Mouse (Mus musculus): ENCODE results near the gene Klhl41. TPM values are rescaled to one million over a fixed set of nuclear protein-coding genes. Genes with fewer than 3 reads are reported as not detected.
"Not testable (repeated sequence)": the region's sequence is repeated elsewhere in the genome, so short reads cannot be mapped to it uniquely, and the experiment has no call there.

Klhl41 gene
- 0.36 and 0.48 TPM in 2 replicates for polyA plus RNA-seq (2015; fragmentation: Nextera tagmentation; extraction: Ambion mirVana)

DNA sequence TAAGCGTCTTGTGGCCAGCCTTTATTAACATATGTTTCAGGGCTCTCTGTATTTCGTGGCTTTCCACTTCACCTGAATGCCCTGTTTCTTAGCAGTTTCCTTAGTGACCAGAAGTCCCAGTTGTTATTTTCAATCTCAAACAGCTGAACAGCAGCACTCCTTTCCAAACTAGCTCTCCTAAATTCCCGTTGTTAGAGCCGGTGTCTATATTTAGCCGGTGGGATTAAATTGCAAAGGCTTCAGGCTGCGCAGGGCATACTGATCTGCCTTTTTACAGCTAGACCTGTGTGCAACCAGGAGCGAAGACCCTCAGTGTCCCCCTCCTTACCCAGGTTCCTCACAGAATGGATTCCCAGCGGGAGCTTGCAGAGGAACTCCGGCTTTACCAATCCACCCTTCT, at the start of gene Klhl41:
Gene Klhl41, plus strand, starts transcription at position 268 of the 400 bp plus-strand sequence.
- no peaks in the 10 kb centered on the region for H3K27me3 ChIP-seq
- no peak for ATAC-seq (ENCODE audit: low FRiP score)
- H3K9ac ChIP-seq, result no peak within 1 kb of the TSS
- H3K36me3 ChIP-seq, result peaks cover 17% of the 10 kb centered on the region
- H3K4me3 ChIP-seq, result no peak within 1 kb of the TSS
- WGBS, result 92% methylated on average over 9 of the region's 9 CpGs
- H3K4me1 ChIP-seq (replicated peaks), result no peaks in the 10 kb centered on the region
- H3K4me2 ChIP-seq, result no peak within 1 kb of the TSS
- no peaks in the 10 kb centered on the region for H3K9me3 ChIP-seq
- no peak within 1 kb of the TSS for H3K27ac ChIP-seq

DNA sequence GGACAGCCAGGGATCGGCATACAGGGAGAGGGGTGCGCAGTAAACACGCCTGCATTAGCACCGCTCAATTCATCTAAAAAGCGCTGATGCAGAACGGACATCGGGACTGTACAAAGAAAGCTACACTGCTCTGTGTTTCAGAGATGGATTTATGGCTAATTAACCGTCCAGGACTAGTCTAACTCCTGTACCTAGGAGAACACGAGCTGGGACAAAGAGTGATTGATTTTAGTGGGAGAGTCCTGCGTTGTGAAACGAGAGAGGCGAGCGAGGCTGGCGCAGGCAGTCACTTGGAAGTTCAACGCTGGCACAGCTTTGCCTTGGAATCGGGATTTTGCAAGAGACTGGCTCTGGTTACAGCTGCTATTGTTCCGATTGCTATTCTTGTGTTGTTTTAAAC, 40.7 kb upstream of the Klhl41 start:
- H3K36me3 ChIP-seq, result no peaks in the 10 kb centered on the region
- H3K27me3 ChIP-seq, result no peaks in the 10 kb centered on the region
- H3K4me3 ChIP-seq, result no peak overlapping the region
- no peak for ATAC-seq (ENCODE audit: low FRiP score)
- 68% methylated on average over 17 of the region's 17 CpGs for WGBS
- H3K4me1 ChIP-seq (replicated peaks), result peaks cover 5% of the 10 kb centered on the region; the same call in 1 of the 2 replicates
- H3K9ac ChIP-seq, result no peak overlapping the region
- H3K27ac ChIP-seq, result no peak overlapping the region
- 0 out of 2 replicates have a peak overlapping the region, but pooled peaks have one; percentile 17 for H3K4me2 ChIP-seq
- H3K9me3 ChIP-seq, result no peaks in the 10 kb centered on the region

DNA sequence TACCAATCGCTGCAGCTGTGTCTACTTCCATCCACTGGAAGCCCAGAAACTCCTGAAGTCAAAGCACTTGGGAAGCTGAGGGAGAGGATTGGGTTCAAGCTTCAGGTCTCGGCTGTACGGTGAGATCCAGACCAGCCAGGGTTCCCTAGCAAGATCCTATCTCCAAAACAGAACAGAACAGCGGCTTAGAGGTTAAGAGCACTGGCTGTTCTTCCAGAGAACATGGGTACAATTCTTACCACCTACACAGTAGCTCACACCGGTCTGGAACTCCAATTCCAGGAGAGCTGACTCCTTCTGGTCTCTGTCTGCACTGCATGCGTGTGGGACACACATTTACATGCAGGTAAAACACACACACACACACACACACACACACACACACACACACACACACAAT, 40.0 kb upstream of the Klhl41 start:
- Histone ChIP-seq H3K27ac (no peak overlapping the region), H3K9ac (no peak overlapping the region), H3K4me3 (no peak overlapping the region), H3K9me3 (no peaks in the 10 kb centered on the region), H3K27me3 (no peaks in the 10 kb centered on the region), H3K36me3 (no peaks in the 10 kb centered on the region), H3K4me1 (replicated peaks) (peaks cover 5% of the 10 kb centered on the region; the same call in 1 of the 2 replicates), H3K4me2 (no peak overlapping the region)
- WGBS, result 91% methylated on average over 6 of the region's 6 CpGs
- ATAC-seq (ENCODE audit: low FRiP score), result no peak

GRCm38 (mm10) chr2:69630792-69631191, 39.1 kb upstream of the Klhl41 start:
- 92% methylated on average over 5 of the region's 5 CpGs for WGBS

GRCm38 (mm10) chr2:69631449-69631848, 38.5 kb upstream of the Klhl41 start:
- Histone ChIP-seq H3K4me3 (no peak overlapping the region), H3K27ac (no peak overlapping the region), H3K9me3 (no peaks in the 10 kb centered on the region), H3K4me1 (replicated peaks) (peaks cover 5% of the 10 kb centered on the region; the same call in 1 of the 2 replicates), H3K4me2 (no peak overlapping the region), H3K9ac (no peak overlapping the region), H3K36me3 (no peaks in the 10 kb centered on the region), H3K27me3 (no peaks in the 10 kb centered on the region)
- WGBS, result 84% methylated on average over 2 of the region's 2 CpGs
- no peak for ATAC-seq (ENCODE audit: low FRiP score)

More at GRCm38 (mm10) chr2:69630792-69631191, 39.1 kb upstream of the Klhl41 start:
- Histone ChIP-seq H3K36me3 (no peaks in the 10 kb centered on the region), H3K9ac (no peak overlapping the region), H3K27me3 (no peaks in the 10 kb centered on the region), H3K9me3 (no peaks in the 10 kb centered on the region), H3K4me2 (no peak overlapping the region), H3K4me3 (no peak overlapping the region), H3K27ac (no peak overlapping the region), H3K4me1 (replicated peaks) (peaks cover 5% of the 10 kb centered on the region; the same call in 1 of the 2 replicates)
- no peak for ATAC-seq (ENCODE audit: low FRiP score)

DNA sequence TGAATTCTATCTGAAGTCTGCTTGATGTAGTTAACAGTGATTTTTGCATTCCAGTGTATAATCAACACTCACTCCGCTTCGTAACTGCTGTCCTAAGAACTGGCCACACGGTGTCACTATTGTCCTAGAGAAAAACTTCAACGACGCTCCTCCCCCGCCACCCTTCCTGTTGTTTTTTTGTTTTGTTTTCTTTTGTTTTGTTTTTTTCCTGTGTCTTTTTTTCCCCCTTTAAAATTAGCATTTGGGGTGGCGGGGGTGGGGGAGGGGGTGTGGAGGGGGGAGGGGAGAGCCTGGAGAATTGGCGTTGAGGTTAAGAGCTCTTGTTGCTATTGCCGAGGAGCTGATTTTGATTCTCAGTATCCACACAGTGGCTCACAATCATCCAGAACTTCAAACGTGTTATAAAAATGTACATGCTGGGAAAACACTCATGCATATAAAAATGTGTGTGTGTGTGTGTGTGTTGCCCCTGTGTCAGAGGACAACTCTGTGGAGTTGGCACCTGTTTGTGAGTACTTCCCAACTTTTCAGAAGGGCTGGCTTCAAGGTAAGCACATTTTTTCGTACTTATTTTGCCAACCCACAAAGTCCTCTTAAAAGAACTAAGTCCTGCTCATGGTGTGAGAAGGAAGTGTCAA, 34.7 kb upstream of the Klhl41 start:
- Histone ChIP-seq H3K27ac (no peak overlapping the region), H3K36me3 (no peaks in the 10 kb centered on the region), H3K4me2 (peak overlapping the region; percentile 44), H3K27me3 (no peaks in the 10 kb centered on the region), H3K9me3 (no peaks in the 10 kb centered on the region), H3K4me1 (replicated peaks) (0 out of 2 replicates have a peak, but pooled peaks cover 2% of the 10 kb centered on the region), H3K4me3 (peak overlapping the region; percentile 27), H3K9ac (no peak overlapping the region)
- ATAC-seq (ENCODE audit: low FRiP score), result no peak
- 8% methylated on average over 11 of the region's 11 CpGs for WGBS

GRCm38 (mm10) chr2:69635807-69636206, 34.1 kb upstream of the Klhl41 start:
- no peak overlapping the region for H3K9ac ChIP-seq
- WGBS, result 69% methylated on average over 6 of the region's 6 CpGs
- ATAC-seq (ENCODE audit: low FRiP score), result no peak

GRCm38 (mm10) chr2:69637989-69638388, 31.9 kb upstream of the Klhl41 start:
- not testable (repeated sequence) for ATAC-seq (ENCODE audit: low FRiP score); H3K9me3 ChIP-seq; H3K27me3 ChIP-seq; H3K4me2 ChIP-seq; H3K27ac ChIP-seq; H3K4me1 ChIP-seq (replicated peaks); H3K36me3 ChIP-seq; H3K4me3 ChIP-seq; H3K9ac ChIP-seq
- 79% methylated on average over 7 of the region's 7 CpGs for WGBS

More at GRCm38 (mm10) chr2:69635807-69636206, 34.1 kb upstream of the Klhl41 start:
- Histone ChIP-seq H3K4me2 (no peak overlapping the region), H3K27ac (no peak overlapping the region), H3K27me3 (no peaks in the 10 kb centered on the region), H3K4me3 (no peak overlapping the region), H3K4me1 (replicated peaks) (0 out of 2 replicates have a peak, but pooled peaks cover 3% of the 10 kb centered on the region), H3K9me3 (no peaks in the 10 kb centered on the region), H3K36me3 (no peaks in the 10 kb centered on the region)

DNA sequence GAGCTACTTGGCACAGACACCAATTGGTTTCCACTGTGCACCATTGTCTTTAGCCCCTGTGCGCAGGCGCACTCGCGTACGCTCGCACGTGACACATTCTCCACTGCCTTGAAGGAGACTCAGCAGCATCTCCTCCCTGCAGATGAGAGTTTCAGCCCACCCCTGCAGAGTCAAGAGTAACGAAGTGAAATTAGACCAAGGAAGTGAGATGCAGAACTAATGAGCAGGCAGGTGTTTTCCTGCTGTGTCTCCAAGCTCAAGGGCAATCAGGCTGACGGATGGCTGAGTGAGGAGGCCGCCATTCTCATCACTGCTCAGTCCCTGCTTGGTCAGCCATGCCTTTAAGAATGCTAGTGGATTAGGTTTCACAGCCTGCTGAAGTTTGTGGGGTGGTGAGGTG, 29.8 kb upstream of the Klhl41 start:
- Histone ChIP-seq H3K4me2 (peak overlapping the region; percentile 19; the same call in 1 of the 2 replicates), H3K27me3 (no peaks in the 10 kb centered on the region), H3K9me3 (no peaks in the 10 kb centered on the region), H3K27ac (no peak overlapping the region), H3K9ac (no peak overlapping the region), H3K4me1 (replicated peaks) (0 out of 2 replicates have a peak, but pooled peaks cover 3% of the 10 kb centered on the region), H3K36me3 (no peaks in the 10 kb centered on the region), H3K4me3 (no peak overlapping the region)
- WGBS, result 57% methylated on average over 10 of the region's 10 CpGs
- peak; percentile 71 for ATAC-seq (ENCODE audit: low FRiP score)

DNA sequence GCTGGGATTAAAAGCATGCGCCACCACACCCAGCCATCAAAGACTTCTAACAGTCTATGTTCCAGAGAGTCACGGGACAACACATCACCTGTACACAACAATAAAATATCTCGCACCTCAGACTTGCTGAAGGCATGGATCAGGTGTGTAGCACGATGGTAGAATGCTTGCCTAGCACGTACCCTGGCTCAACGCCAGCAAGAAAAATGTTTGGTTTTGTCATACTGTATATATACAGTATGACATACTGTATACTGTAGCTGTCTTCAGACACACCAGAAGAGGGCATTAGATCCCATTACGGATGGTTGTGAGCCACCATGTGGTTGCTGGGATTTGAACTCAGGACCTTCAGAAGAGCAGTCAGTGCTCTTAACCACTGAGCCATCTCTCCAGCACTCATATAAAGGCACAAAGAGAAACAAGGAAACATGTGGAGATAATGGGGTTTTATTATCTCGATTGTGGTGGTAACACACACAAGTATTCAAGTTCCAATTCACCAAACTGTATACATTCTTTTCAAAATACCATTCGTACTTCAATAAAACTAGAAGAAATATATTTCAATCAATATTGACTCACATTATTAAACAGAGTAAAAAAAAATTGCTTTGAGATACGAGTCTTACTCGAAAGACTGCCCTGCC, 24.8 kb upstream of the Klhl41 start:
- H3K4me2 ChIP-seq, result no peak overlapping the region
- H3K4me3 ChIP-seq, result no peak overlapping the region
- H3K27me3 ChIP-seq, result no peaks in the 10 kb centered on the region
- no peak for ATAC-seq (ENCODE audit: low FRiP score)
- H3K9me3 ChIP-seq, result no peaks in the 10 kb centered on the region
- H3K9ac ChIP-seq, result no peak overlapping the region
- no peak overlapping the region for H3K27ac ChIP-seq
- H3K36me3 ChIP-seq, result 0 out of 2 replicates have a peak, but pooled peaks cover 3% of the 10 kb centered on the region
- H3K4me1 ChIP-seq (replicated peaks), result peaks cover 13% of the 10 kb centered on the region
- 95% methylated on average over 11 of the region's 11 CpGs for WGBS

GRCm38 (mm10) chr2:69646726-69647490, 23.0 kb upstream of the Klhl41 start, which contains the start of gene Bbs5:
TSS of gene Bbs5 (plus strand) at chr2:69647171.
- Histone ChIP-seq H3K9ac (peak within 1 kb of the TSS; percentile 82), H3K27me3 (no peaks in the 10 kb centered on the region), H3K4me2 (peak within 1 kb of the TSS; percentile 63), H3K4me3 (peak within 1 kb of the TSS; percentile 71), H3K27ac (peak within 1 kb of the TSS; percentile 40; the same call in 1 of the 2 replicates), H3K36me3 (0 out of 2 replicates have a peak, but pooled peaks cover 14% of the 10 kb centered on the region), H3K4me1 (replicated peaks) (peaks cover 11% of the 10 kb centered on the region), H3K9me3 (no peaks in the 10 kb centered on the region)
- WGBS, result 4% methylated on average over 43 of the region's 43 CpGs
- ATAC-seq (ENCODE audit: low FRiP score), result peak; percentile 93

GRCm38 (mm10) chr2:69649716-69650115, 20.2 kb upstream of the Klhl41 start:
- Histone ChIP-seq H3K4me1 (replicated peaks) (peaks cover 11% of the 10 kb centered on the region), H3K27me3 (no peaks in the 10 kb centered on the region), H3K36me3 (peaks cover 28% of the 10 kb centered on the region), H3K9ac (no peak overlapping the region), H3K27ac (no peak overlapping the region), H3K4me2 (no peak overlapping the region), H3K4me3 (no peak overlapping the region), H3K9me3 (no peaks in the 10 kb centered on the region)
- WGBS, result 89% methylated on average over 5 of the region's 5 CpGs
- no peak for ATAC-seq (ENCODE audit: low FRiP score)

Measured in hindbrain, embryonic 13.5 days (tissue).